In the genomic region with DNA sequence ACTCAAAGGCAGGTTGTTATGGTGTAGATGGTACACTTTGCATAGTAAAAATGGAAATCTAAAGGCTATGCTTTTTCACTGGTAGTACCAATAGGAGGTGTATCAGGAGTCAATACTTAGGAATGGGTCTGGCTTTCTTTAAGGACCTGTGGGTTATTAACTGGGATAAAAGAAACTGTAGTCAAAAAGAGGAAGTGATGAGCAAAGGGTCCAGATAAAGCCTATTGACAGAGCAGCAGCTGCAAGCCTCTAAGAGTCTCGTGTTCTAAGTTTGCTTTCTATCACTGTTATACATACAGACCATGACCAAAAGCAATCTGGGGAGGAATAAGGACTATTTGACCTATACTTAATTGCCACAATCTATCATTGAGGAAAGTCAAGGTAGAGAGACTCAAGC, we compare ENCODE assay signal across 22 mouse cellular contexts.
"Had no signal": no experiment of that assay in that cellular context is flagged by ENCODE, and none has a peak within 500 bp of the region (broad histone marks: within the 10 kb centered on the region; RNA-seq: fewer than 3 reads in every experiment).

No protein-coding gene starts in this region.

- ATAC-seq: liver, embryonic 12.5 days; midbrain, embryonic 13.5 days; midbrain, embryonic 16.5 days had no signal

- H3K9ac ChIP-seq: limb, embryonic 13.5 days; liver, embryonic 12.5 days; liver, embryonic 15.5 days; midbrain, embryonic 13.5 days; neural tube, embryonic 13.5 days had no signal

- H3K4me1 ChIP-seq: limb, embryonic 10.5 days; limb, embryonic 13.5 days; liver, embryonic 12.5 days; liver, embryonic 15.5 days had no signal

- H3K4me2 ChIP-seq: limb, embryonic 13.5 days; liver, embryonic 12.5 days; liver, embryonic 15.5 days; midbrain, embryonic 13.5 days; neural tube, embryonic 13.5 days had no signal

- H3K4me3 ChIP-seq: layer of hippocampus, adult 2 months; limb, embryonic 10.5 days; limb, embryonic 13.5 days; liver, embryonic 12.5 days; liver, embryonic 15.5 days; megakaryocyte, embryonic 14.5 days; midbrain, embryonic 10.5 days; midbrain, embryonic 13.5 days; myocyte; neural tube, embryonic 13.5 days had no signal

- H3K27ac ChIP-seq: kidney, postnatal 0 days; layer of hippocampus, adult 2 months; limb, embryonic 10.5 days; limb, embryonic 13.5 days; liver, embryonic 12.5 days; liver, embryonic 15.5 days; midbrain, embryonic 10.5 days; midbrain, embryonic 13.5 days; neural tube, embryonic 13.5 days had no signal

- H3K27me3 ChIP-seq: limb, embryonic 13.5 days; liver, embryonic 12.5 days; liver, embryonic 15.5 days; megakaryocyte, embryonic 14.5 days; midbrain, embryonic 13.5 days had no signal

- H3K36me3 ChIP-seq: limb, embryonic 10.5 days; limb, embryonic 13.5 days; liver, embryonic 12.5 days; liver, embryonic 15.5 days; midbrain, embryonic 10.5 days; midbrain, embryonic 13.5 days; neural tube, embryonic 13.5 days had no signal

- H3K9me3 ChIP-seq: limb, embryonic 10.5 days; limb, embryonic 13.5 days; liver, embryonic 12.5 days; liver, embryonic 15.5 days; megakaryocyte, embryonic 14.5 days; midbrain, embryonic 10.5 days; midbrain, embryonic 13.5 days; neural tube, embryonic 13.5 days had no signal

- DNase-seq: kidney, postnatal 25 days; layer of hippocampus, adult 9-11 months; liver; lung, adult 2 months; lung, postnatal 14 days; lung, postnatal 4 days; retina, postnatal 1 day; right cerebral cortex, postnatal 25 days; thymus, adult 18-20 months; thymus, postnatal 36 days had no signal
